Mouse (Mus musculus): ENCODE measurements around the gene Alox12e. TPM values are rescaled to one million over a fixed set of nuclear protein-coding genes. Genes with fewer than 3 reads are reported as not detected.

The Alox12e gene
- polyA plus RNA-seq, 1 experiment from 2014 or later, result 0.14 TPM

- no peak overlapping the region for H3K4me2 ChIP-seq (ENCODE audit: low read length)
- H3K36me3 ChIP-seq (ENCODE audit: control insufficient read depth, insufficient read depth, low read length), result no peaks in the 10 kb centered on the region
- ATAC-seq, result no peak
- WGBS, result 88% methylated on average over 8 of the region's 8 CpGs
- no peak overlapping the region for H3K4me3 ChIP-seq (ENCODE audit: low read length)
- no peak overlapping the region for H3K27ac ChIP-seq (ENCODE audit: low read depth, low read length)
- H3K9ac ChIP-seq (ENCODE audit: low read depth, low read length), result no peak overlapping the region
- H3K9me3 ChIP-seq (ENCODE audit: control insufficient read depth, low read length), result no peaks in the 10 kb centered on the region
- no peaks in the 10 kb centered on the region; the same call in 1 of the 2 replicates for H3K4me1 ChIP-seq (ENCODE audit: control insufficient read depth, insufficient read depth, low read depth, low read length)
- peaks cover 19% of the 10 kb centered on the region for H3K27me3 ChIP-seq (replicated peaks; ENCODE audit: control insufficient read depth, insufficient read depth, low read length)
Measured at GRCm38 (mm10) chr11:70324726-70325125, 2.3 kb upstream of the Alox12e start.

DNA sequence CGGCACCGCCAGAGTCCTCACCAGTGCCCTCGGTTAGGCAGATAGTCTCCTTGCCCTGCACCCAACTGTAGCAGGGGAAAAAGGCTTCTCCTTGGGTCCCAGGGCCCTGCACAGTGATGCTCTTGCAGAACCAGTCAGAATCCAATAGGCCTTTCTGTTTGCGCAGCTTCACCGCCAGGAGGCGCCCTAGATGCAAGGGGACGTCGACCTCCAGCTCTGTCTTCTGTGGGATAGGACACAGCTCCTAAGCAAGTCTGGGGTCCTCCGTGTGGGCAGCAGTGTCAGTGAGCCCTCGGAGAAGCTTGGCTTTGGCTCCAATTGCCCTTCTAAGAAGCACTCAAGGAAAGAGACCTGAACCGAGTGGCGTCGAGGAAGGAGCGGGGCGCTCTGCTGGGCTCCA is 764 bp downstream of the Alox12e start:
- Histone ChIP-seq H3K27ac (ENCODE audit: low read depth, low read length) (no peak overlapping the region), H3K4me1 (ENCODE audit: control insufficient read depth, insufficient read depth, low read depth, low read length) (no peaks in the 10 kb centered on the region; the same call in 1 of the 2 replicates), H3K4me3 (ENCODE audit: low read length) (no peak overlapping the region), H3K9me3 (ENCODE audit: control insufficient read depth, low read length) (no peaks in the 10 kb centered on the region), H3K9ac (ENCODE audit: low read depth, low read length) (no peak overlapping the region), H3K27me3 (replicated peaks; ENCODE audit: control insufficient read depth, insufficient read depth, low read length) (peaks cover 20% of the 10 kb centered on the region), H3K4me2 (ENCODE audit: low read length) (peak overlapping the region; percentile 31; the same call in 1 of the 2 replicates), H3K36me3 (ENCODE audit: control insufficient read depth, insufficient read depth, low read length) (no peaks in the 10 kb centered on the region)
- ATAC-seq, result no peak
- WGBS, result 2% methylated on average over 15 of the region's 15 CpGs

GRCm38 (mm10) chr11:70319614-70320013 is 2.8 kb downstream of the Alox12e start:
- H3K9ac ChIP-seq (ENCODE audit: low read depth, low read length), result no peak overlapping the region
- WGBS, result 76% methylated on average over 12 of the region's 12 CpGs
- ATAC-seq, result no peak
- no peak overlapping the region for H3K27ac ChIP-seq (ENCODE audit: low read depth, low read length)
- peaks cover 20% of the 10 kb centered on the region for H3K27me3 ChIP-seq (replicated peaks; ENCODE audit: control insufficient read depth, insufficient read depth, low read length)
- no peaks in the 10 kb centered on the region; the same call in 1 of the 2 replicates for H3K4me1 ChIP-seq (ENCODE audit: control insufficient read depth, insufficient read depth, low read depth, low read length)
- no peaks in the 10 kb centered on the region for H3K36me3 ChIP-seq (ENCODE audit: control insufficient read depth, insufficient read depth, low read length)
- H3K4me3 ChIP-seq (ENCODE audit: low read length), result no peak overlapping the region
- H3K4me2 ChIP-seq (ENCODE audit: low read length), result no peak overlapping the region
- no peaks in the 10 kb centered on the region for H3K9me3 ChIP-seq (ENCODE audit: control insufficient read depth, low read length)

DNA sequence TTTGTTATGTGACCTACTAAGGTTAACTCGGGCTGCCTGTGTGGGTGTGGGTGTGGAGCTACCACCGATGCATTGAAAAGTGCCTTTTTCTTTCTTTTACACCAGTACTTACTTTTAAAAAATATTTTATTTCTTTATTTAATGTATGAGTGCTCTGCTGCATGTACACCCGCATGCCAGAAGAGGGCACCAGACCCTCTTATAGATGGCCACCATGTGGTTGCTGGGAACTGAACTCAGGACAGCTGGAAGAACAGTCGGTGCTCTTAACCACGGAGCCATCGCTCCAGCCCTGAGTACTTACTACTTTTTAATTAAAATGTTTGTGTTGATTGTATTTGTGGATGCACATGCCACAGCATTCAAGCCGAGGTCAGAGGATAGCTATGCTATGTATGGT is 8.6 kb downstream of the Alox12e start:
- Histone ChIP-seq H3K4me1 (ENCODE audit: control insufficient read depth, insufficient read depth, low read depth, low read length) (no peaks in the 10 kb centered on the region), H3K27ac (ENCODE audit: low read depth, low read length) (no peak overlapping the region), H3K9ac (ENCODE audit: low read depth, low read length) (no peak overlapping the region), H3K27me3 (replicated peaks; ENCODE audit: control insufficient read depth, insufficient read depth, low read length) (no peaks in the 10 kb centered on the region), H3K4me3 (ENCODE audit: low read length) (no peak overlapping the region), H3K36me3 (ENCODE audit: control insufficient read depth, insufficient read depth, low read length) (no peaks in the 10 kb centered on the region), H3K9me3 (ENCODE audit: control insufficient read depth, low read length) (no peaks in the 10 kb centered on the region), H3K4me2 (ENCODE audit: low read length) (no peak overlapping the region)
- no peak for ATAC-seq
- 47% methylated on average over 7 of the region's 7 CpGs for WGBS

GRCm38 (mm10) chr11:70309341-70309740 is 13.1 kb downstream of the Alox12e start:
- Histone ChIP-seq H3K4me1 (ENCODE audit: control insufficient read depth, insufficient read depth, low read depth, low read length) (no peaks in the 10 kb centered on the region), H3K9me3 (ENCODE audit: control insufficient read depth, low read length) (no peaks in the 10 kb centered on the region), H3K4me3 (ENCODE audit: low read length) (no peak overlapping the region), H3K27me3 (replicated peaks; ENCODE audit: control insufficient read depth, insufficient read depth, low read length) (no peaks in the 10 kb centered on the region; the same call in 1 of the 2 replicates), H3K9ac (ENCODE audit: low read depth, low read length) (no peak overlapping the region), H3K36me3 (ENCODE audit: control insufficient read depth, insufficient read depth, low read length) (no peaks in the 10 kb centered on the region), H3K27ac (ENCODE audit: low read depth, low read length) (no peak overlapping the region), H3K4me2 (ENCODE audit: low read length) (no peak overlapping the region)
- no peak for ATAC-seq
- WGBS, result 27% methylated on average over 9 of the region's 9 CpGs

- Histone ChIP-seq H3K9ac (ENCODE audit: low read depth, low read length) (no peak overlapping the region), H3K9me3 (ENCODE audit: control insufficient read depth, low read length) (no peaks in the 10 kb centered on the region), H3K27ac (ENCODE audit: low read depth, low read length) (no peak overlapping the region), H3K27me3 (replicated peaks; ENCODE audit: control insufficient read depth, insufficient read depth, low read length) (no peaks in the 10 kb centered on the region; the same call in 1 of the 2 replicates), H3K4me2 (ENCODE audit: low read length) (no peak overlapping the region), H3K4me1 (ENCODE audit: control insufficient read depth, insufficient read depth, low read depth, low read length) (no peaks in the 10 kb centered on the region), H3K4me3 (ENCODE audit: low read length) (no peak overlapping the region), H3K36me3 (ENCODE audit: control insufficient read depth, insufficient read depth, low read length) (no peaks in the 10 kb centered on the region)
- 92% methylated on average over 2 of the region's 2 CpGs for WGBS
- ATAC-seq, result no peak
Measured at GRCm38 (mm10) chr11:70308296-70308695, 14.1 kb downstream of the Alox12e start.

- no peaks in the 10 kb centered on the region; the same call in 1 of the 2 replicates for H3K27me3 ChIP-seq (replicated peaks; ENCODE audit: control insufficient read depth, insufficient read depth, low read length)
- no peak overlapping the region for H3K4me2 ChIP-seq (ENCODE audit: low read length)
- H3K27ac ChIP-seq (ENCODE audit: low read depth, low read length), result no peak overlapping the region
- H3K36me3 ChIP-seq (ENCODE audit: control insufficient read depth, insufficient read depth, low read length), result no peaks in the 10 kb centered on the region
- H3K4me1 ChIP-seq (ENCODE audit: control insufficient read depth, insufficient read depth, low read depth, low read length), result no peaks in the 10 kb centered on the region
- 64% methylated on average over 7 of the region's 7 CpGs for WGBS
- peaks cover 2% of the 10 kb centered on the region; the same call in 1 of the 2 replicates for H3K9me3 ChIP-seq (ENCODE audit: control insufficient read depth, low read length)
- no peak overlapping the region for H3K9ac ChIP-seq (ENCODE audit: low read depth, low read length)
- H3K4me3 ChIP-seq (ENCODE audit: low read length), result no peak overlapping the region
- no peak for ATAC-seq
Measured at GRCm38 (mm10) chr11:70306159-70306558, 16.3 kb downstream of the Alox12e start.

DNA sequence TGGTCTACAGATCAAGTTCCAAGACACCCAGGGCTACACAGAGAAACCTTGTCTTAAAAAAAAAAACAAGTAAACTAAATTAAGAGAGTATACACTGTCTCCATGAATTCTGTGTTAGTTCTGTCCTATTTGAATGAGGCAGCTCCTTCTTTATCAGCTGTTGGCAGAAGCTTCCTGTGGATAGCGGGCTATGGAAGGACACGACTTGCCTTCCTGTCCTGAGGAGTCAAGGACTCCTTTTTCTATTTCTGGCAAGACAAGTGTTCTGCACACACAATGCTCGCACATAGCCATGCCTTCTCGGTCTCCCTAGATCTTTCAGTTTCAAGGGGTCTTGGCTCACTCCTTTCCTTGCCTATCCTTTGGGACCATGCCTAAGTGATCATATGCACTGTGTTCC is 20.1 kb downstream of the Alox12e start:
- Histone ChIP-seq H3K4me3 (ENCODE audit: low read length) (no peak overlapping the region), H3K36me3 (ENCODE audit: control insufficient read depth, insufficient read depth, low read length) (no peaks in the 10 kb centered on the region), H3K27ac (ENCODE audit: low read depth, low read length) (no peak overlapping the region), H3K27me3 (replicated peaks; ENCODE audit: control insufficient read depth, insufficient read depth, low read length) (no peaks in the 10 kb centered on the region), H3K4me2 (ENCODE audit: low read length) (no peak overlapping the region), H3K9ac (ENCODE audit: low read depth, low read length) (no peak overlapping the region), H3K9me3 (ENCODE audit: control insufficient read depth, low read length) (peaks cover 2% of the 10 kb centered on the region; the same call in 1 of the 2 replicates), H3K4me1 (ENCODE audit: control insufficient read depth, insufficient read depth, low read depth, low read length) (no peaks in the 10 kb centered on the region)
- WGBS, result 93% methylated on average over 4 of the region's 4 CpGs
- no peak for ATAC-seq

- ATAC-seq, result no peak
- no peak overlapping the region for H3K4me3 ChIP-seq (ENCODE audit: low read length)
- H3K4me2 ChIP-seq (ENCODE audit: low read length), result no peak overlapping the region
- no peak overlapping the region for H3K9ac ChIP-seq (ENCODE audit: low read depth, low read length)
- H3K27me3 ChIP-seq (replicated peaks; ENCODE audit: control insufficient read depth, insufficient read depth, low read length), result no peaks in the 10 kb centered on the region
- WGBS, result 71% methylated on average over 12 of the region's 12 CpGs
- no peak overlapping the region for H3K27ac ChIP-seq (ENCODE audit: low read depth, low read length)
- H3K4me1 ChIP-seq (ENCODE audit: control insufficient read depth, insufficient read depth, low read depth, low read length), result no peaks in the 10 kb centered on the region
- H3K36me3 ChIP-seq (ENCODE audit: control insufficient read depth, insufficient read depth, low read length), result no peaks in the 10 kb centered on the region
- H3K9me3 ChIP-seq (ENCODE audit: control insufficient read depth, low read length), result peaks cover 2% of the 10 kb centered on the region; the same call in 1 of the 2 replicates
Measured at GRCm38 (mm10) chr11:70297836-70298454, 24.5 kb downstream of the Alox12e start.
